Mouse (Mus musculus) frontal cortex, adult (tissue): ENCODE measurements around the gene Gm3187.
"Not testable (repeated sequence)": the region's sequence is repeated elsewhere in the genome, so short reads cannot be mapped to it uniquely, and the experiment has no call there.

Source experiments
- ATAC-seq: cut with Nextera tagmentation; 2 replicates; pipeline ENCODE4 v1.9.2; 2017; ENCODE audit warnings: mild to moderate bottlenecking, moderate library complexity, mixed read lengths; ENCODE audit not compliant: low TSS enrichment

Gm3187 gene

DNA sequence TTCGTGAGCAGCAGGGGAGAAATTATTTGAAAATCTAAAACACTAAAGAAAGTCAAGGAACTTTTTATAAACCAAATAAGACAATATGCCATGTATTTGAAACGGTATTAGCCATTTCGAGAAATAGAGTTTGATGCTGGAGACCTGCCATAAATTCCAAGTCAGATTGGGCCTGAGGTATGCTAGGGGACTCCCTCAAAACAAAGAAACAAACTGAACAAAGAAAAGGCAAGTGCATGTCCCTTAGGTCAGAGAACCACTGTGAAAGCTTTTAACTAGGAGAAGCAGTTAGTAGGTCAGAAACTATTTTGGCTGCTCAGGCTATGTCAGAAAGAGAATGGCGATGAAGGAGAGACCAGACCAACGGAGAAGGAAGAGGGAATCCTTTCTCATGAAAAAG lies at the start of gene Gm3187:
TSS of gene Gm3187 (plus strand) at position 301 of the 400 bp plus-strand sequence.
- ATAC-seq: not testable (repeated sequence)

DNA sequence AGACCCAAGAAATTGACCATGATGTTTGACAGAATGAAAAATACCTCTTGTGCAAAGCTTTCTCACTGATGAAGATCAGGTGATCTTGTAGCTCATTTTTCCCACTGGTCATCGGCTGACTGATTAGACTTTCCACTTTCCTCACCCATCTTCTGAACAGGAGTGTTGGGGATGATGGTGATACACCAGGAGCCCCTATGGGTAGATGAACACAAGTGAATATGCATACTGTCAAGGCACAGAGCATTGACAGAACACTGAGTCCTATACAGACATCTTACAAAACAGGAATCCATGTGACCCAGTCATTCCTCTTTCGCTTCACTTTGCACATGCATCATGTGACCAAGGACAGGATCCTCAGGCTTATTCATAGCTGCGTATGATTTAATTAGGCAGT lies 28.6 kb upstream of the Gm3187 start, which contains the start of gene Gm3194:
TSS of gene Gm3194 (minus strand) at position 101 of the 400 bp plus-strand sequence.
- not testable (repeated sequence) for ATAC-seq

DNA sequence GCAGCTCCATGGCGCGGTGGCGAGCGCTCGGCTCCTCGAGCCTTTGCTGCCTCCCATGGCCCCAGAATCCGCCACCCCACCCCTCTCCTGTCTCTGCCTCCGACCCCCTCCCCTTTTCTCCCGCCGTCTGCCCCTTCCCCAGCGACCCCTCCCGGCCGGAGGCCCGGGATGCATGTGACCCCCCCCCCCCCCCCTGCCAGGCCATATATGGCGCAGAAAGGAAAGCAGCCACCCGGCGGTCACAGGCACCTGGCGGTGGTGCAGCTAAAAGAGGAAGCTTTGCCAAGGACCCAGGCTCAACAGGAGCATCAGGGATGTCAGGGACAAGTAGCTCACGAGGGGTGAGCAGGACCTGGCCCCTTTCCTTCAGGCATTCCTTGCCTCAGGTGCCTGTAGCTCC lies 23.5 kb upstream of the Gm3187 start:
- ATAC-seq: not testable (repeated sequence)

DNA sequence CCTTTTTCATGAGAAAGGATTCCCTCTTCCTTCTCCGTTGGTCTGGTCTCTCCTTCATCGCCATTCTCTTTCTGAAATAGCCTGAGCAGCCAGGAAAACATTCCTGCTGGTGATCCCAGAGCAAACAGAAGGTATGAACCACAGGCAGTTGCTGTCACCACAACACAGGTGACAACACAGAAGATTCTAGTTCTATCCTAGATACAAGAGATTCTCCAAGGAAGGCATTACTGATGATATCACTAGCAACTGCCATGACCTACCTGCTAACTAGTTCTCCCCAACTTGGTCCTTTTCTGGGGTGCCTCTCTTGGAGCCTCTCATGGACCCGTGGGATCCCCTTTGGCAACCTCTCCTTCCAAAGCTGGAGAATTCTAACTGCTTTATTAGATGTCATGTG lies 6.3 kb upstream of the Gm3187 start, which contains the start of gene Gm8246:
TSS of gene Gm8246 (minus strand) at position 101 of the 400 bp plus-strand sequence.
- ATAC-seq: not testable (repeated sequence)

DNA sequence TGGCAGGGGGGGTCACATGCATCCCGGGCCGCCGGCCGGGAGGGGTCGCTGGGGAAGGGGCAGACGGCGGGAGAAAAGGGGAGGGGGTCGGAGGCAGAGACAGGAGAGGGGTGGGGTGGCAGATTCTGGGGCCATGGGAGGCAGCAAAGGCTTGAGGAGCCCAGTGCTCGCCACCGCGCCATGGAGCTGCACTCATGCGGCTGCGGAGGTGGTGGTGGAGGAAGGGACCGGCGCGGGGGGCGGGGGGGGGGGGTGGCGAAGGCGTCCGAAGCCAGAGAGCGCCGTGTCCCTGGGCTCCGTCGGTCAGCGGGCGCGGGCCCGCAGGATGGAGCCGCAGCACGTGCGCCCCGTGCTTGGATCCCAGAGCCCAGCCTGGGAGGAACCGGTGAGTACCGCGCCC lies 17.4 kb downstream of the Gm3187 start, which contains the start of gene Gm3488:
TSS of gene Gm3488 (plus strand) at position 301 of the 400 bp plus-strand sequence.
- not testable (repeated sequence) for ATAC-seq

DNA sequence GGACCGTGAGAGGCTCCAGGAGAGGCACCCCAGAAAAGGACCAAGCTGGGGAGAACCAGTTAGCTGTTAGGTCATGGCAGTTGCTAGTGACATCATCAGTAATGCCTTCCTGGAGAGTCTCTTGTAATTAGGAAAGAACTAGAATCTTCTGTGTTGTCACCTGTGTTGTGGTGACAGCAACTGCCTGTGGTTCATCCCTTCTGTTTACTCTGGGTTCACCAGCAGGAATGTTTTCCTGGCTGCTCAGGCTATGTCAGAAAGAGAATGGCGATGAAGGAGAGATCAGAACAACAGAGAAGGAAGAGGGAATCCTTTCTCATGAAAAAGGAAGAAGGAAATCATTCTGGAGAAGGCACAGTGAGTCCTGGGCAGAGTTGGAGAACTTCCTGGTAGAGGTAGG lies 54.2 kb downstream of the Gm3187 start, which contains the start of gene Gm3532:
TSS of gene Gm3532 (plus strand) at position 301 of the 400 bp plus-strand sequence.
- ATAC-seq: not testable (repeated sequence)
